Mouse (Mus musculus) hindbrain, postnatal 0 days (tissue): Measurements from ENCODE around the gene Mical3. TPM values are rescaled to one million over a fixed set of nuclear protein-coding genes. Genes with fewer than 3 reads are reported as not detected.

ENCODE experiments used
- ATAC-seq: fragments of 200-750 bp; cut with Nextera tagmentation; 2 replicates; pipeline ENCODE4 v1.8.0; 2017; ENCODE audit warnings: mild to moderate bottlenecking, moderate TSS enrichment, moderate library complexity
- DNase-seq: peaks from one replicate; pipeline ENCODE4 v3.0.0-alpha.2; 2015; ENCODE audit warnings: low spot score
- H3K27ac ChIP-seq: fragments of 300-500 bp; sonication (generic); 2 replicates; pipeline ENCODE4 v1.5.1; 2014; ENCODE audit warnings: mild to moderate bottlenecking
- H3K27me3 ChIP-seq: fragments of 300-500 bp; sonication (generic); 2 replicates; pipeline ENCODE4 v1.6.1; 2014; ENCODE audit warnings: low read length, mixed read lengths; ENCODE audit not compliant: insufficient read depth
- H3K36me3 ChIP-seq: fragments of 300-500 bp; sonication (generic); 2 replicates; pipeline ENCODE4 v1.6.1; 2014; ENCODE audit warnings: low read length, mixed read lengths; ENCODE audit not compliant: insufficient read depth
- H3K4me1 ChIP-seq: fragments of 300-500 bp; sonication (generic); 2 replicates; pipeline ENCODE4 v1.6.1; 2014; ENCODE audit warnings: antibody characterized with exemption, low read length, mixed read lengths; ENCODE audit not compliant: insufficient read depth
- H3K4me2 ChIP-seq: fragments of 300-500 bp; sonication (generic); 2 replicates; pipeline ENCODE4 v1.6.1; 2014; ENCODE audit warnings: low read depth, mild to moderate bottlenecking, low read length, moderate library complexity, mixed read lengths
- H3K4me3 ChIP-seq: fragments of 300-500 bp; sonication (generic); 2 replicates; pipeline ENCODE4 v1.5.1; 2014; ENCODE audit warnings: low read length
- H3K9ac ChIP-seq: fragments of 300-500 bp; sonication (generic); replicated peaks from 2 replicates; pipeline ENCODE4 v1.6.1; 2014; ENCODE audit warnings: mild to moderate bottlenecking, low read length, moderate library complexity, mixed read lengths
- H3K9me3 ChIP-seq: fragments of 300-500 bp; sonication (generic); 2 replicates; pipeline ENCODE4 v1.6.1; 2016; ENCODE audit warnings: low read length, mixed read lengths
- CTCF ChIP-seq: IDR thresholded peaks from 2 replicates; pipeline ENCODE4 v1.5.1; 2016; ENCODE audit warnings: antibody characterized with exemption, control low read depth, low read depth
- WGBS: fragments of 180-500 bp; shearing (Covaris S2); extraction: QIAGEN DNeasy Blood & Tissue Kit; methylation state at CpG from one replicate; pipeline ENCODE4 v1.1.7; 2014; 5-methylcytosine and 5-hydroxymethylcytosine counted together
- polyA plus RNA-seq: library from polyadenylated mRNA; unstranded; fragments of >200 nt; fragmentation: Nextera tagmentation; extraction: Ambion mirVana; gene quantifications from 2 replicates; pipeline ENCODE4 v1.2.1, GENCODE M21; 2015
- total RNA-seq: library from RNA; depleted of rRNA; stranded (reverse); fragments of >200 nt; gene quantifications from 2 replicates; pipeline ENCODE4 v1.2.3, GENCODE M21; 2014

Mical3 gene
- total and polyA plus RNA-seq, 2 experiments from 2014 or later, result 19.3 to 60.2 TPM

DNA sequence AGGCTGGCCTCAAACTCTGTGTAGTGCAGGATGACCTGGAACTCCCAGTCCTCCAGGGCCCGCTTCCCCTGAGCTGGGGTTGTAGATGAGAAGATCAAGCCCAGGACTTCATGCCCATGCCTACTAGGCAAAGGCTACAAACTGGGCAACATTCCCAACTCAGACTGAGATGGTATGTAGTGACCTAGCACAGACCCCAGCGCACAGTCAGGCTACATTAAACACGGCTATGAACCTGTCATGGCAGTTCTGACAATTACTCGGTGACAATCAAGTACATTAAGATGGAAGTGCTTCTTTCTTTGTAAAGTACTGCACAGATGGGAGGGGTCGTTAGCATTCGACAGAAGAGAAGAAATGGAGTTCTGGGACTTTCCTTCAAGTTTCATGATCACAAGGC, 44.0 kb upstream of the Mical3 start:
- TF ChIP-seq CTCF, result no peak
- Histone ChIP-seq H3K4me1 (no peaks in the 10 kb centered on the region), H3K27ac (no peak overlapping the region), H3K4me3 (no peak overlapping the region), H3K36me3 (no peaks in the 10 kb centered on the region), H3K9ac (no peak overlapping the region), H3K4me2 (no peak overlapping the region), H3K27me3 (no peaks in the 10 kb centered on the region), H3K9me3 (no peaks in the 10 kb centered on the region)
- DNase-seq, result no peak
- WGBS, result 91% methylated on average over 6 of the region's 6 CpGs
- no peak for ATAC-seq

GRCm38 (mm10) chr6:121173471-121173870, 42.7 kb upstream of the Mical3 start:
- Histone ChIP-seq H3K4me3 (no peak overlapping the region), H3K4me2 (no peak overlapping the region), H3K9me3 (no peaks in the 10 kb centered on the region), H3K36me3 (no peaks in the 10 kb centered on the region), H3K27ac (no peak overlapping the region), H3K27me3 (no peaks in the 10 kb centered on the region), H3K9ac (no peak overlapping the region), H3K4me1 (no peaks in the 10 kb centered on the region)
- DNase-seq (no peak), ATAC-seq (no peak)
- TF ChIP-seq CTCF, result no peak
- WGBS, result 79% methylated on average over 5 of the region's 5 CpGs

GRCm38 (mm10) chr6:121171102-121171501, 40.3 kb upstream of the Mical3 start:
- no peak for ATAC-seq
- Histone ChIP-seq H3K9ac (no peak overlapping the region), H3K4me1 (no peaks in the 10 kb centered on the region), H3K4me3 (no peak overlapping the region), H3K4me2 (no peak overlapping the region), H3K27me3 (no peaks in the 10 kb centered on the region), H3K27ac (no peak overlapping the region), H3K36me3 (no peaks in the 10 kb centered on the region), H3K9me3 (no peaks in the 10 kb centered on the region)
- 68% methylated on average over 6 of the region's 6 CpGs for WGBS
- no peak for TF ChIP-seq CTCF
- no peak for DNase-seq

GRCm38 (mm10) chr6:121167381-121167975, 36.7 kb upstream of the Mical3 start:
- Histone ChIP-seq H3K27me3 (no peaks in the 10 kb centered on the region), H3K4me3 (no peak overlapping the region), H3K9ac (no peak overlapping the region), H3K4me2 (no peak overlapping the region), H3K27ac (no peak overlapping the region), H3K36me3 (no peaks in the 10 kb centered on the region), H3K4me1 (no peaks in the 10 kb centered on the region), H3K9me3 (no peaks in the 10 kb centered on the region)
- DNase-seq (no peak), ATAC-seq (0 out of 2 replicates have a peak, but pooled peaks have one; percentile 21)
- WGBS, result 80% methylated on average over 7 of the region's 7 CpGs
- no peak for TF ChIP-seq CTCF

DNA sequence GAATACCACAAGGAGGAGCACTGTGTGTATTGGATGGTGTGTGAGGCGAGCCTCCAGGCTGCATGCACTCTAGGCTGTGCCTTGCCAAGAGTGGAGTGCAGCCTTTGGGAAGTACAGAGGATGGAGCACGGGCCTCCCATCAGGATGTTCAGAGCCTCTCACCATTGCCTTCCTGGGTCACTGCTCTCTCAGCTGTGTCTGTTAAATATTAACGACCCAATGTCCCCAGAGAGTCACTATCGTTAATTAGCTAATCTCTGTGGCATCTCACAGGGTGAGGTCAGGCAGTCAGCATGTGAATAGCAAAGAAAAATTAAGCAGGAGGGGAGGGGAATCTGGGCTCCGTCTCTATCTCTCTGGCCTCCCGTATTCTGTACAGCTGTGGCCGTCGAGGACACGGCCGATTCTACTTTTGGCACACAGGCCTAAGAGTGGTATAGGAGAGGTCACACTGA, 35.3 kb upstream of the Mical3 start:
- H3K4me3 ChIP-seq, result no peak overlapping the region
- H3K9ac ChIP-seq, result no peak overlapping the region
- no peaks in the 10 kb centered on the region for H3K27me3 ChIP-seq
- DNase-seq (no peak), ATAC-seq (peak; percentile 43; the same call in 1 of the 2 replicates)
- H3K4me1 ChIP-seq, result no peaks in the 10 kb centered on the region
- H3K27ac ChIP-seq, result no peak overlapping the region
- no peak overlapping the region for H3K4me2 ChIP-seq
- H3K36me3 ChIP-seq, result no peaks in the 10 kb centered on the region
- no peaks in the 10 kb centered on the region for H3K9me3 ChIP-seq
- no peak for TF ChIP-seq CTCF
- WGBS, result 24% methylated on average over 10 of the region's 10 CpGs

DNA sequence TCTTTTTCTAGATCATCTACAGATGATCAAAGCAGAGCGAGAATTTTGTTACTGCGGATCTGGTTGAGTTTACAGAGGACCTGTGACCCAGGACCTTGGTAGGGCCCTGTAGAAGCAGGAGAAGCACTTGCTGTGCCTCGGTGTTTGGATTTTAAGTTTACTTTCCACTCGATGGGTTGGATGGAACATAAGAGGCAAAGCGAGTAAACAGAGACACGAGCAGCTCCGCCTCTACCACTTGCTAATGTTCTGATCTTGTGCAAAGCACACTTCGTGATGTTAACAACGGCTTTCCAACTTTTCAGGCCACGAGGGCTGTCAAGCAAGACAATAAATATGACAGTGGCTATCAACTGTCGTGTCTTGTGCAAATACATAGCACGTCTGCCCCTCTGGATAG, 31.8 kb upstream of the Mical3 start:
- Histone ChIP-seq H3K4me2 (no peak overlapping the region), H3K36me3 (no peaks in the 10 kb centered on the region), H3K4me1 (no peaks in the 10 kb centered on the region), H3K9ac (no peak overlapping the region), H3K27me3 (no peaks in the 10 kb centered on the region), H3K27ac (no peak overlapping the region), H3K4me3 (no peak overlapping the region), H3K9me3 (no peaks in the 10 kb centered on the region)
- ATAC-seq (no peak), DNase-seq (no peak)
- 91% methylated on average over 12 of the region's 12 CpGs for WGBS
- no peak for TF ChIP-seq CTCF

GRCm38 (mm10) chr6:121160126-121160525, 29.3 kb upstream of the Mical3 start:
- H3K9ac ChIP-seq, result no peak overlapping the region
- no peaks in the 10 kb centered on the region for H3K9me3 ChIP-seq
- no peaks in the 10 kb centered on the region for H3K36me3 ChIP-seq
- H3K27me3 ChIP-seq, result no peaks in the 10 kb centered on the region
- WGBS, result 83% methylated on average over 6 of the region's 6 CpGs
- TF ChIP-seq CTCF, result no peak
- H3K27ac ChIP-seq, result no peak overlapping the region
- no peak overlapping the region for H3K4me2 ChIP-seq
- ATAC-seq (no peak), DNase-seq (no peak)
- H3K4me1 ChIP-seq, result no peaks in the 10 kb centered on the region
- H3K4me3 ChIP-seq, result no peak overlapping the region
